Mouse (Mus musculus) splenic B cell, adult 2 months (primary cell): Measurements from ENCODE around the gene Muc16.
A peak's percentile ranks its signal among the peaks of the same experiment; 100 is the strongest.

Source experiments
- DNase-seq: peaks from one replicate; pipeline ENCODE4 v3.0.0-alpha.2; 2011; ENCODE audit warnings: low read depth, low spot score
- H3K27me3 ChIP-seq: 2 replicates; pipeline ENCODE4 v1.6.1; 2012; ENCODE audit warnings: mild to moderate bottlenecking, low read length, moderate library complexity, mixed read lengths; ENCODE audit not compliant: control insufficient read depth, poor library complexity, insufficient read depth, severe bottlenecking
- H3K36me3 ChIP-seq: 2 replicates; pipeline ENCODE4 v1.6.1; 2012; ENCODE audit warnings: mild to moderate bottlenecking, low read length, moderate library complexity, mixed read lengths; ENCODE audit not compliant: control insufficient read depth, poor library complexity, insufficient read depth, severe bottlenecking

The Muc16 gene

GRCm38 (mm10) chr9:18674480-18675154 is at the start of gene Muc16:
Muc16 (minus strand) TSS chr9:18674530.
- Histone ChIP-seq H3K27me3 (no peaks in the 10 kb centered on the region), H3K36me3 (no peaks in the 10 kb centered on the region)
- no peak for DNase-seq

- H3K36me3 ChIP-seq = no peaks in the 10 kb centered on the region
- no peak for DNase-seq
- no peaks in the 10 kb centered on the region for H3K27me3 ChIP-seq
Observed at GRCm38 (mm10) chr9:18722712-18723099, 48.4 kb upstream of the Muc16 start.

GRCm38 (mm10) chr9:18721931-18722711 is 47.8 kb upstream of the Muc16 start:
- DNase-seq = no peak
- Histone ChIP-seq H3K36me3 (no peaks in the 10 kb centered on the region), H3K27me3 (no peaks in the 10 kb centered on the region)

GRCm38 (mm10) chr9:18721011-18721410 is 46.7 kb upstream of the Muc16 start:
- H3K36me3 ChIP-seq = no peaks in the 10 kb centered on the region

DNA sequence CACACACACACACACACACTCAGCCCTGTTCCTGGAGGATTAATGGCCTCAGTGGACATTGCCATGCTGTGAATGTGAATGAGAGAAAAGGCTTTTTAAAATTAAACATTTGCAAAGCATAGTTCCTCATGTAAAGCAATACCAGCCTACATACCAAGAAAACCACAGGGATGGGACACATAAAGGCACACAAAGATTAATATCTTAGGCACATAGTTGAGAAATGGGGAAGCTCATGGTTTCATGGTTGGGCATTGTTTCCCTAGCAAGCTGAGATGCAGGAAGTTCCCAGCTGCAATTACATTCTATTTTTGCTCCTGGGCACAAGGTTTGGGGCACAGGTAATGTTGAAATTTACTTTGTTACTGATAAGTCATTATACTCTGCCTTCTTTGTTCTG is 31.3 kb upstream of the Muc16 start:
- Histone ChIP-seq H3K27me3 (no peaks in the 10 kb centered on the region), H3K36me3 (no peaks in the 10 kb centered on the region)
- no peak for DNase-seq

More at GRCm38 (mm10) chr9:18721011-18721410, 46.7 kb upstream of the Muc16 start:
- H3K27me3 ChIP-seq = no peaks in the 10 kb centered on the region
- no peak for DNase-seq

GRCm38 (mm10) chr9:18598366-18598765 is 76.0 kb downstream of the Muc16 start:
- Histone ChIP-seq H3K27me3 (no peaks in the 10 kb centered on the region), H3K36me3 (no peaks in the 10 kb centered on the region)
- no peak for DNase-seq

DNA sequence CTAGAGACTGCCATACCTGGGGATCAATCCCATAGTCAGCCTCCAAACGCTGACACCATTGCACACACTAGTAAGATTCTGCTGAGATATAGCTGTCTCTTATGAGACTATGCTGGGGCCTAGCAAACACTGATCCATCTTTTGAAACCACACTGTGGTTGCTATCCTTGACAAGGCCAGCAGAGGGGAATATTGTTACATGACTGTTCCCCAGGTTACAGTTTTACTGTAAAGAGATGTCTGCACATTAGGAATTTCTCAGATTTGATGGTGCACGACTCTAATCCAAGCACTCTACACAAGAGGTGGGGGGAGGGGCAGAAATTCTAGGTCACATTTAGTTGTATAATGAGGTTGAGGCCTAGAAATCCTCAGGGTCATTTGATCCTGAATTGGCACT is 166.2 kb downstream of the Muc16 start:
- no peak for DNase-seq
- Histone ChIP-seq H3K27me3 (no peaks in the 10 kb centered on the region), H3K36me3 (no peaks in the 10 kb centered on the region)

DNA sequence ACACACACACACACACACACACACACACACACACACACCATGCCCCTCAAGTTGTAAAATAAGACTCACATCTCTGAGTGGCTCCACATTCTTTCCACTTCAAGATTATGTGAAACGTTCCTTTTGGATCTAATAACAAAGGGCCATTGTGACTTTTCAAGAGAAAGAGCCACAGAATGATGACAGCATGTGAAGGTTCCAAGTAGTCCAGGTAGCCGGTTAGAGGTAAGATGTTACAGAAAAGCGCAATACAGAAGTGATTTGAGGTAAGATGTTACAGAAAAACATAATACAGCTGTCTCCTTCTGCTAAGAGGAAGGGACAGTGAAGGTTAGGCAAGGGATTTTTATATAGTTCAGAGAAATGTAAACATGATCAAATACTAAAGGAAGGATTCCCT is 196.2 kb downstream of the Muc16 start, which contains the start of the genes Zfp558 and Mbd3l1:
Zfp558 (minus strand) TSS at position 101 of the 400 bp plus-strand sequence.
Mbd3l1 (plus strand) TSS at position 192 of the 400 bp plus-strand sequence.
- DNase-seq = no peak
- Histone ChIP-seq H3K36me3 (no peaks in the 10 kb centered on the region), H3K27me3 (no peaks in the 10 kb centered on the region)

DNA sequence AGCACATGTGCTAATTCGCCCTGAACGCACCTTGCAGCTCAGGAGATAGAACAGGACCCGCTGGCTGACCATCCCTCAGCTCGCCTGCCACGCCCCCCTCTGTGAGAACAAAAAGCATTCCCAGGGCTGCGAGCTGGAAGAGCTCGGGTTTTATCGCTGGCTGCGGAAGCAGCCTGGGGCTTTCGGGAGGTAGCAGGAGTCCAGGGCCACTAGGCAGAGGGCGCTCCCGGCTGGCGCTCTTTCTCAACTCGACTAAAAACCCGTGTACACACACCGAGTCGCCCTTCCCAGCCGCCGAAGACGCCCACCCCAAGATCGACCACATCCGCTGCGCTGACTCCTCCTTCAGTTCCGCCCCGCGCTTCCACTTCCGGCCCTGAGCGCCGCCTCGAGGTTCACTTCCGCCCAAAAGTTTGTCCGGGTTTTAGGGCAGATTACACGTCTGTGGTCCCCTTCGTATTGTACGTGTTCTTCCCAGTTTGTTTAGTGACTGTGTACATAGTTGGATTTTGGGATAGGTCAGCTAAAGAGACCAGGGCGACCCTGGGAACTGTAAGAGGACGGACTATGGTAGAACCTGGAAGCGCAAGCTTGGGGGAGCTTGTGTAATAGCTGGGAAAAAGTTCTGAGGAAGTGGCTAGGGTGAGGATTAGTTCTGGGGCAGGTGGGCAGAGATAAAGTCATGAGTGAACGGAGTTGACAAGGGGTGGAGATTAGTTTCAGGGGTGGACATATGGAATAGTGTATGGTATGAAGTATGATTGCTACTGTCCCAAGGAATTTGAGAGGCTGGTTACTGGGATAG is 200.8 kb downstream of the Muc16 start:
- H3K36me3 ChIP-seq = no peaks in the 10 kb centered on the region
- H3K27me3 ChIP-seq = no peaks in the 10 kb centered on the region
- DNase-seq = peak; percentile 76

DNA sequence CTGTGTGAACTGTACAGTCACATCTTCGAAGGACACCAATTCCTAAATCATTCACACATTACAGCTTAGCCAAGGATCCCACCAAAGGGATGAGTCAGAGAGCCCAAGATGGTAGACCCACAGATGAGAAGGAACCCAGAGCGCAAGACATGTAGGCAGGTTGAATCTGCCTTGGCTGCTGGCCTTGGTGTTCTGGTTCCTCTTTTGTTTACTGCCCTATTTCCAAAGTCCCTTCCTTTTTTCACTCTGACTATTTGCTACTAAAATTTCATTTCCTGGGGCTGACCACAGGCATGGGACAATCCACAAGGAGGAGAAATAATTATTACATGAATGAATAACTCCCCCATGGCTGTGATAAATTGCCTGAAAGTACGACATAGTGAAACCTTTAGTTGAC is 206.3 kb downstream of the Muc16 start:
- no peaks in the 10 kb centered on the region for H3K27me3 ChIP-seq
- no peaks in the 10 kb centered on the region for H3K36me3 ChIP-seq
- DNase-seq = no peak

GRCm38 (mm10) chr9:18467350-18467749 is 207.0 kb downstream of the Muc16 start:
- no peaks in the 10 kb centered on the region for H3K36me3 ChIP-seq
- H3K27me3 ChIP-seq = no peaks in the 10 kb centered on the region
- DNase-seq = no peak

DNA sequence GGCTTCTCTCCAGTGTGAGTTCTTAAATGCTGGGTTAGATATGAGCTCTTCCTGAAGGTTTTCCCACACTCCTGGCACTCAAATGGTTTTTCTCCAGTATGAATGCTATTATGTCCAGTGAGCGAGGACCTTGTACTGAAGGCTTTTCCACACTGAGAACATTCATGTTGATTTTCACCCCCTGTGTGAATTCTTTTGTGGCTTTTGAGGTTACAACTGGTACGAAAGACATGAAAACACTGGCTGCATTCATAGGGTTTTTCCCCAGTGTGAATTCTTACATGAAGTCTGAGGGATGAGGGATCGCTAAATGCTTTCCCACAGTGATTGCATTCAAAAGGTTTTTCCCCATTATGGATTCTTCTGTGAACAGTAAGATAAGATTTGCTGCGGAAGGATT is 217.8 kb downstream of the Muc16 start:
- Histone ChIP-seq H3K36me3 (no peaks in the 10 kb centered on the region), H3K27me3 (no peaks in the 10 kb centered on the region)
- DNase-seq = no peak
